Mouse (Mus musculus) ES-E14 (cell line): ENCODE measurements around the gene Dzip1.

Source experiments
- CHD2 ChIP-seq: IDR thresholded peaks from 2 replicates; pipeline ENCODE4 v1.6.1; 2014; ENCODE audit warnings: mild to moderate bottlenecking, low read depth, low read length, inconsistent platforms
- HCFC1 ChIP-seq: IDR thresholded peaks from 2 replicates; pipeline ENCODE4 v1.6.1; 2012; ENCODE audit warnings: low read length, inconsistent platforms, borderline replicate concordance; ENCODE audit not compliant: insufficient read depth
- ZC3H11A ChIP-seq: IDR thresholded peaks from 2 replicates; pipeline ENCODE4 v1.6.1; 2012; ENCODE audit warnings: low read depth, mild to moderate bottlenecking, inconsistent platforms, low read length, borderline replicate concordance
- ZNF384 ChIP-seq: IDR thresholded peaks from 2 replicates; pipeline ENCODE4 v1.6.1; 2012; ENCODE audit warnings: low read depth, low read length, inconsistent platforms

DNA sequence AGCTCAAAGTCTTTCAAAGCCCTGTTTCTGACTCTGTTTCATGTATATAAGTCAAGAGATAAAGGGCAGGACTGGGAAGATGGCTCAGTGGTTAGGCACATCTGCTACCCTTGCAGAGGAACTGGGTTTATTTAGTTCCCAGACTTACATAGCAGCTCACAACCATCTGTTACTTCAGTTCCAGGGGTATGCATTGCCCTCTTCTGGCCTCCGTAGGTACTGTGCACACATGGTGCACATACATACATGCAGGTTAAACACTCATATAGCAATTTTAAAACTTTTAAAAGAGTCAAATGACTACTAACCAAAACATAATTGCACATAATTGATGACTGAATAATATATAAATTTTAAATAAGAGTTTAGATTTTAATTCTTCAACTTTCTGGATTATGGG lies 24.3 kb downstream of the Dzip1 start:
- TF ChIP-seq HCFC1 = no peak
- TF ChIP-seq ZNF384 = no peak
- no peak for TF ChIP-seq CHD2
- TF ChIP-seq ZC3H11A = no peak
